Mouse (Mus musculus): ENCODE measurements at regions not wholly inside any gene's neighbourhood (a gene's known extent, or its start where the extent isn't known, plus 50 kb on each side); places are given as distances from the start of the nearest gene placed in this dataset.

- no peak for DNase-seq (ENCODE audit: low spot score)
Observed at GRCm38 (mm10) chr4:12263746-12264145, 91.9 kb upstream of the Fam92a start.

GRCm38 (mm10) chr4:12263197-12263596 is 91.4 kb upstream of the Fam92a start:
- no peak for DNase-seq (ENCODE audit: low spot score)

GRCm38 (mm10) chr4:12247994-12248393 is 76.2 kb upstream of the Fam92a start:
- no peak for DNase-seq (ENCODE audit: low spot score)

- DNase-seq (ENCODE audit: low spot score) = no peak
Observed at GRCm38 (mm10) chr4:12246595-12246994, 74.8 kb upstream of the Fam92a start.

- DNase-seq (ENCODE audit: low spot score) = no peak
Observed at GRCm38 (mm10) chr4:12240941-12241571, 69.2 kb upstream of the Fam92a start.

GRCm38 (mm10) chr4:12230731-12231130 is 58.9 kb upstream of the Fam92a start:
- DNase-seq (ENCODE audit: low spot score) = no peak

Measured in ovary, adult 18-20 months (tissue).